Mouse (Mus musculus) neural tube, embryonic 11.5 days (tissue): ENCODE measurements around the gene Crocc. TPM values are rescaled to one million over a fixed set of nuclear protein-coding genes. Genes with fewer than 3 reads are reported as not detected.
A peak's percentile ranks its signal among the peaks of the same experiment; 100 is the strongest.

Source experiments
- ATAC-seq: fragments of 200-750 bp; cut with Nextera tagmentation; 2 replicates; pipeline ENCODE4 v1.8.0; 2017; ENCODE audit warnings: moderate number of reproducible peaks, mild to moderate bottlenecking, moderate TSS enrichment, moderate library complexity; ENCODE audit not compliant: insufficient read depth, low FRiP score, low TSS enrichment
- DNase-seq: peaks from one replicate; pipeline ENCODE4 v3.0.0-alpha.2; 2015; ENCODE audit warnings: low spot score
- H3K27ac ChIP-seq: fragments of 300-500 bp; sonication (generic); 2 replicates; pipeline ENCODE4 v1.5.1; 2014; ENCODE audit warnings: low read depth, mild to moderate bottlenecking, low read length
- H3K27me3 ChIP-seq: fragments of 300-500 bp; sonication (generic); 2 replicates; pipeline ENCODE4 v1.6.1; 2014; ENCODE audit warnings: mild to moderate bottlenecking, low read length, mixed read lengths; ENCODE audit not compliant: control insufficient read depth, insufficient read depth
- H3K36me3 ChIP-seq: fragments of 300-500 bp; sonication (generic); 2 replicates; pipeline ENCODE4 v1.6.1; 2014; ENCODE audit warnings: mild to moderate bottlenecking, low read length, moderate library complexity, mixed read lengths; ENCODE audit not compliant: control insufficient read depth, insufficient read depth
- H3K4me1 ChIP-seq: fragments of 300-500 bp; sonication (generic); 2 replicates; pipeline ENCODE4 v1.6.1; 2014; ENCODE audit warnings: low read length, mixed read lengths; ENCODE audit not compliant: control insufficient read depth, insufficient read depth
- H3K4me2 ChIP-seq: fragments of 300-500 bp; sonication (generic); 2 replicates; pipeline ENCODE4 v1.6.1; 2014; ENCODE audit warnings: low read depth, mild to moderate bottlenecking, moderate library complexity
- H3K4me3 ChIP-seq: fragments of 300-500 bp; sonication (generic); 2 replicates; pipeline ENCODE4 v1.5.1; 2014; ENCODE audit warnings: low read depth, low read length
- H3K9ac ChIP-seq: fragments of 300-500 bp; sonication (generic); 2 replicates; pipeline ENCODE4 v1.6.1; 2014; ENCODE audit warnings: mild to moderate bottlenecking, low read length
- H3K9me3 ChIP-seq: fragments of 300-500 bp; sonication (generic); 2 replicates; pipeline ENCODE4 v1.6.1; 2016; ENCODE audit warnings: low read length; ENCODE audit not compliant: control insufficient read depth
- WGBS: fragments of 180-500 bp; shearing (Covaris S2); extraction: QIAGEN DNeasy Blood & Tissue Kit; methylation state at CpG from one replicate; pipeline ENCODE4 v1.1.7; 2014; 5-methylcytosine and 5-hydroxymethylcytosine counted together
- polyA plus RNA-seq: library from polyadenylated mRNA; unstranded; fragments of >200 nt; fragmentation: Nextera tagmentation; extraction: Ambion mirVana; gene quantifications from 2 replicates; pipeline ENCODE4 v1.2.1, GENCODE M21; 2014

Crocc gene
- polyA plus RNA-seq, 1 experiment from 2014 or later, result 10.3 TPM

GRCm38 (mm10) chr4:141011556-141012328, 48.6 kb downstream of the Crocc start:
- peak; percentile 36 for DNase-seq
- ATAC-seq, result no peak

GRCm38 (mm10) chr4:141010941-141011429, 49.4 kb downstream of the Crocc start:
- Histone ChIP-seq H3K27me3 (no peaks in the 10 kb centered on the region), H3K9ac (peak overlapping the region; percentile 84), H3K4me1 (peaks cover 20% of the 10 kb centered on the region), H3K27ac (peak overlapping the region; percentile 51), H3K4me3 (peak overlapping the region; percentile 56), H3K4me2 (peak overlapping the region; percentile 59), H3K9me3 (no peaks in the 10 kb centered on the region), H3K36me3 (peaks cover 23% of the 10 kb centered on the region)
- ATAC-seq (peak; percentile 36), DNase-seq (peak; percentile 68)
- 0% methylated on average over 17 of the region's 17 CpGs for WGBS

More at GRCm38 (mm10) chr4:141011556-141012328, 48.6 kb downstream of the Crocc start:
- H3K36me3 ChIP-seq, result peaks cover 21% of the 10 kb centered on the region
- H3K9me3 ChIP-seq, result no peaks in the 10 kb centered on the region
- H3K4me1 ChIP-seq, result peaks cover 20% of the 10 kb centered on the region
- no peaks in the 10 kb centered on the region for H3K27me3 ChIP-seq
- H3K4me3 ChIP-seq, result peak overlapping the region; percentile 56
- 0 out of 2 replicates have a peak overlapping the region, but pooled peaks have one; percentile 11 for H3K27ac ChIP-seq
- H3K9ac ChIP-seq, result peak overlapping the region; percentile 84
- 53% methylated on average over 14 of the region's 14 CpGs for WGBS
- peak overlapping the region; percentile 59 for H3K4me2 ChIP-seq

GRCm38 (mm10) chr4:141010526-141010925, 49.8 kb downstream of the Crocc start:
- Histone ChIP-seq H3K4me3 (peak overlapping the region; percentile 56), H3K9me3 (no peaks in the 10 kb centered on the region), H3K9ac (peak overlapping the region; percentile 84), H3K36me3 (peaks cover 25% of the 10 kb centered on the region), H3K4me1 (peaks cover 20% of the 10 kb centered on the region), H3K27ac (peak overlapping the region; percentile 51), H3K4me2 (peak overlapping the region; percentile 59), H3K27me3 (no peaks in the 10 kb centered on the region)
- under 1% methylated on average over 26 of the region's 26 CpGs for WGBS
- DNase-seq (peak; percentile 82), ATAC-seq (peak; percentile 75)

GRCm38 (mm10) chr4:141010118-141010517, 50.2 kb downstream of the Crocc start, which contains the start of gene Mfap2:
Gene Mfap2, plus strand, starts transcription at chr4:141010418.
- Histone ChIP-seq H3K4me3 (peak within 1 kb of the TSS; percentile 56), H3K36me3 (peaks cover 21% of the 10 kb centered on the region), H3K4me2 (peak within 1 kb of the TSS; percentile 59), H3K27ac (peak within 1 kb of the TSS; percentile 51), H3K9me3 (no peaks in the 10 kb centered on the region), H3K9ac (peak within 1 kb of the TSS; percentile 84), H3K4me1 (peaks cover 20% of the 10 kb centered on the region), H3K27me3 (no peaks in the 10 kb centered on the region)
- ATAC-seq (no peak), DNase-seq (no peak)
- WGBS, result 29% methylated on average over 7 of the region's 7 CpGs

- DNase-seq (no peak), ATAC-seq (no peak)
- WGBS, result 96% methylated on average over 8 of the region's 8 CpGs
- peaks cover 24% of the 10 kb centered on the region for H3K36me3 ChIP-seq
- peaks cover 20% of the 10 kb centered on the region for H3K4me1 ChIP-seq
- H3K27me3 ChIP-seq, result no peaks in the 10 kb centered on the region
- H3K4me3 ChIP-seq, result no peak overlapping the region
- H3K27ac ChIP-seq, result no peak overlapping the region
- H3K9ac ChIP-seq, result no peak overlapping the region
- no peak overlapping the region for H3K4me2 ChIP-seq
- H3K9me3 ChIP-seq, result no peaks in the 10 kb centered on the region
Measured at GRCm38 (mm10) chr4:141008028-141008427, 52.3 kb downstream of the Crocc start.

GRCm38 (mm10) chr4:141005983-141006382, 54.4 kb downstream of the Crocc start:
- Histone ChIP-seq H3K9ac (no peak overlapping the region), H3K4me3 (no peak overlapping the region), H3K4me2 (no peak overlapping the region), H3K4me1 (peaks cover 7% of the 10 kb centered on the region; the same call in 1 of the 2 replicates), H3K36me3 (peaks cover 20% of the 10 kb centered on the region), H3K27ac (no peak overlapping the region), H3K9me3 (no peaks in the 10 kb centered on the region), H3K27me3 (no peaks in the 10 kb centered on the region)
- 87% methylated on average over 13 of the region's 13 CpGs for WGBS
- no peak for DNase-seq
- no peak for ATAC-seq

- WGBS, result 95% methylated on average over 9 of the region's 9 CpGs
- no peak overlapping the region for H3K27ac ChIP-seq
- no peak overlapping the region for H3K9ac ChIP-seq
- DNase-seq (no peak), ATAC-seq (no peak)
- no peaks in the 10 kb centered on the region for H3K4me1 ChIP-seq
- peaks cover 28% of the 10 kb centered on the region for H3K36me3 ChIP-seq
- no peak overlapping the region for H3K4me3 ChIP-seq
- no peak overlapping the region for H3K4me2 ChIP-seq
- H3K9me3 ChIP-seq, result no peaks in the 10 kb centered on the region
- no peaks in the 10 kb centered on the region for H3K27me3 ChIP-seq
Measured at GRCm38 (mm10) chr4:140996812-140997211, 63.5 kb downstream of the Crocc start.

GRCm38 (mm10) chr4:140995811-140996210, 64.5 kb downstream of the Crocc start:
- peaks cover 28% of the 10 kb centered on the region for H3K36me3 ChIP-seq
- DNase-seq, result no peak
- WGBS, result 93% methylated on average over 8 of the region's 8 CpGs

GRCm38 (mm10) chr4:140993846-140994245, 66.5 kb downstream of the Crocc start:
- ATAC-seq, result no peak
- H3K36me3 ChIP-seq, result peaks cover 25% of the 10 kb centered on the region

More at GRCm38 (mm10) chr4:140995811-140996210, 64.5 kb downstream of the Crocc start:
- no peak overlapping the region for H3K9ac ChIP-seq
- H3K27me3 ChIP-seq, result no peaks in the 10 kb centered on the region
- no peak overlapping the region for H3K27ac ChIP-seq
- no peaks in the 10 kb centered on the region for H3K4me1 ChIP-seq
- no peaks in the 10 kb centered on the region for H3K9me3 ChIP-seq
- no peak overlapping the region for H3K4me2 ChIP-seq
- no peak for ATAC-seq
- H3K4me3 ChIP-seq, result no peak overlapping the region

More at GRCm38 (mm10) chr4:140993846-140994245, 66.5 kb downstream of the Crocc start:
- no peak for DNase-seq
- H3K4me3 ChIP-seq, result no peak overlapping the region
- H3K9me3 ChIP-seq, result no peaks in the 10 kb centered on the region
- no peaks in the 10 kb centered on the region for H3K27me3 ChIP-seq
- H3K9ac ChIP-seq, result no peak overlapping the region
- no peak overlapping the region for H3K27ac ChIP-seq
- H3K4me2 ChIP-seq, result no peak overlapping the region
- WGBS, result 78% methylated on average over 8 of the region's 8 CpGs
- no peaks in the 10 kb centered on the region; the same call in 1 of the 2 replicates for H3K4me1 ChIP-seq
